Mouse (Mus musculus): ENCODE results near the gene Pif1. TPM values are rescaled to one million over a fixed set of nuclear protein-coding genes. Genes with fewer than 3 reads are reported as not detected.

Pif1 gene
- under 1 TPM; 0.21 to 0.38 TPM for total RNA-seq (2023)

DNA sequence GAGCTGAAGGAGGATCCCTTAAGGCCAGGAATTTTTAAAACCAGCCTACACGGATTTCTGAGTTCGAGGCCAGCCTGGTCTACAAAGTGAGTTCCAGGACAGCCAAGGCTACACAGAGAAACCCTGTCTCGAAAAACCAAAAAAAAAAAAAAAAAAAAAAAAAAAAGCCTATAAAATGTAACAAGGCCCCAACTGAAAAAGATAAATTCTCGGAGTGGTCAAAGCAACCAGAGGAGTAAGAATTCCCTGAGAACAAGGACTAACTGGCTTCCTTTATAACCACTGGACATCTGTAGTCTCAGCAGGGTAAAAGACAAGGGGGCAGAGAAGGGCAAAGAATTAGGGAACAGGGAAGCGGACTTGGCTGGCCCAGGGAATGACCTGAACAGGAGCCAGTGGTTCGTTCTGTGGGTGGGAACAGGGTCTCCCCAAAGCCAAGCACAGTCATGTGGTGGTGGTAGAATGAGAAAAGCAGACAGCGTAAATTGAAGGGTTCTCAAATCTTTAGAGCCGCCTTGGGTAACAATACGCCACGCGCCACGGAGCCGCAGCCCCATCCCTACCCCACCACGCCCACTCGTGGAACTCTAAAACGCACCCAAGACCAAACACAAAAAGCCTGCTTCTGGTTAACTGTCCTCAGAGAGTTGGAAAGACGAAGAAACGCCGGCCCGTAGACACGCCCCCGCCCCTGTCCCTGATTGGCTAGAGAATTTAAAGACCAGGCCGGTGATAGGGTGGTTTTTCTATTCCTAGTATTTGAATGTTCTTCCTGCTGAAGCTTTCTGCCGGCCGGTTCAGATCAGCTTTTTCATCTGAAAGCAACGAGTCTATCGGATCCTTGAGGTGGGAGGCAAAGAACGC is at the start of gene Pif1:
Pif1 (plus strand) TSS at position 755 of the 864 bp plus-strand sequence.

DNA sequence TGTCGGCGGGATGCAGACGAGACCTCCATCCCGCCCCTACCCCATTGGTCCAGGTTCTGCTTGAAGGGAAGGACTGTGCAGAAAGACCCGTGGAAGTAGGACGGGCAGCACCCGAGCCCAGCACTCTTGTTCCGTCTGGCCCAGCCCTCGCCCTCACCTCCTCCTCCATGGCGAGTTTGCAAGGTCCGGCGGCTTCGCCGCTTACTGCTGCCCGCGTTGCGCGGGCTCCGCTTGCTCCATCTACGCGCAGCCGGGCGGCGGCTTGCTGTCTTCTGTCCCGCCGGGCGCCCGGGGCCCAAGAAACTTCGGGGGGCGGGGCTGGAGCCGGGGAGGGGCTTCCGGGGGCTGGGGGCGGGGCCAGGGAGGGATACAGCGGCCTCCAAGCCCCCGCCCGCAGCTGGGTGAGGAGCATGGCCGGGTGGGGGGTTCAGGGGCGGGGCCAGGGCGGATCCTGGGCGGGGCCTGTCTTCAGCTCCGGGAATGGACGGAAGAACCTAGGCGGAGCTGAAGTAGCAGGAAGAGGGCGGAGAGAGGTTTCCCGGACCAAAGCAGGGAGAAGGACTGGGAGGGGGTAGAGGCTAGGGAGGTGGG is 7.1 kb upstream of the Pif1 start, which contains the start of gene Plekho2:
Plekho2 (minus strand) TSS at position 260 of the 591 bp plus-strand sequence.

DNA sequence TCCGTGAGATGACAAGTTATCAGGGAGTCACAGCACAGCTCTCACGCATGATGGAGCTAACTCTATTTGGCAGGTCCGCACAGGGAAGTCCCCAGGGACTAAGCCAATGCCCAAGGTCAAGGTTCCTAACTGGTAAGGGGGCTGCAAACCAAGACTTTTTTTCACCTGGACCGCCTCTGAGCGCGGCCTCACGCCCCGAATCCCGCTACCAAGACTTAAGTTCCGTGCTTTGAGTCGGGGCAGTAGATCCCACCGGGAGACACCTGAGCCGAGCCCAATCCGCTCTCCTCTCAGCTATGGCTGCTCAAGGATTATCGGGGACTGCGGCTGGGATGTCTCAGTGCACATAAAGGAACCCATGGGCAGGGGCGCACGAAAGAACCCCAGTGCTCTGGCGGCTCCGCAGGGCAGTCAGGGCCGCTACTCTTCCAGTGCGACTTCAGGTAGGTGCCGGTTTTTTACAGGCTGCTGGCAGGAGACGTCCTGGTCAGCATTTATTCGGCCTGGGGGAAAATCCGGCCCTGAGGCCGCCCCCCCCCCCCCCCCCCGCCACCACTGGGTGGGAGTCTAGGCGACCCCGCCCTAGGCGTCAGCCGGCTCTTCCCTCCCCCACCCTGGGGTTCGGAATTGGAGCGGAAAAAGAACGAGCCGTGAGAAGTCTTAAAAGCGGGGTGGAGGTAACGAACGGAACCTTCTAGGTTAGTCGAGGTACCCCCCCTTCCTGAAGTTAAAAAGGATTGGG is 42.2 kb downstream of the Pif1 start, which contains the start of gene Rbpms2:
Rbpms2 (plus strand) TSS at position 624 of the 742 bp plus-strand sequence.

Other genes starting within 250 kb of the Pif1 start
- 10 to 100 TPM; 19.1 to 22.4 TPM for gene Pdcd7, start 241.1 kb upstream of the Pif1 start, total RNA-seq (2023)
- gene Ubap1l, start 226.1 kb upstream of the Pif1 start, total RNA-seq (2023): 1 to 10 TPM; 1.9 to 3.0 TPM
- gene Kbtbd13, start 195.5 kb upstream of the Pif1 start, total RNA-seq (2023): not detected
- not detected for gene Rasl12, start 188.7 kb upstream of the Pif1 start, total RNA-seq (2023)
- not detected for gene Slc51b, start 164.2 kb upstream of the Pif1 start, total RNA-seq (2023)
- 10 to 100 TPM; 28.0 to 30.1 TPM for gene Mtfmt, start 151.4 kb upstream of the Pif1 start, total RNA-seq (2023)
- 10 to 100 TPM; 56.3 to 59.6 TPM for gene Spg21, start 126.2 kb upstream of the Pif1 start, total RNA-seq (2023)
- gene Ankdd1a, start 67.0 kb upstream of the Pif1 start, total RNA-seq (2023): not detected
- gene Plekho2, start 7.1 kb upstream of the Pif1 start, total RNA-seq (2023): 100 to 1,000 TPM; 159 to 163 TPM
- gene Rbpms2, start 42.5 kb downstream of the Pif1 start, total RNA-seq (2023): under 1 TPM in 1 of 2 experiments, not detected in 1; 0.49 TPM
- 10 to 100 TPM; 28.8 to 35.4 TPM for gene Oaz2, start 80.8 kb downstream of the Pif1 start, total RNA-seq (2023)
- gene Zfp609, start 240.4 kb downstream of the Pif1 start, total RNA-seq (2023): 10 to 100 TPM; 18.4 to 23.1 TPM